Mouse (Mus musculus): ENCODE measurements at regions not wholly inside any gene's neighbourhood (a gene's known extent, or its start where the extent isn't known, plus 50 kb on each side); places are given as distances from the start of the nearest gene placed in this dataset.

DNA sequence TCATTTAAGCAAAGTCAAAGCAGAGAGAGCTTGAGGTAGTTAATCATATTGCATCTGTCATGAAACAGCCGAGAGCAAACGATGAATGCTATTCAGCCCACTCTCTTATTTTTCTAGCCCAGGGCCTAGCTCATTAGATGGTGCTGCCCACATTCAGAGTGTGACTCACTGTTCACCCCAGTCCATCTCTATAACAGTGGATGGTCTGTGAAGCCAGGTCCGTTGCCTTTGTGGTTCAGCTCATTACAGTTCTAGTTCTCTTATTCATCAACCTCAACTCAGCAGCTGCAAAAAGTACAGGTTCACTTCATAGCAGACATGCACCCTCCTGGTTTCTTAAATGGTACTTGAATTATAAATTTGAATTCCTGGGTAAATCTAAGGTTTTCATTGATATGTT lies 551.2 kb downstream of the Ets1 start:
- no peak for ATAC-seq
- 62% methylated on average over 3 of the region's 3 CpGs for WGBS
- no peaks in the 10 kb centered on the region for H3K9me3 ChIP-seq (ENCODE audit: control insufficient read depth, low read length)
- H3K9ac ChIP-seq (ENCODE audit: low read depth, low read length) = no peak overlapping the region
- H3K4me1 ChIP-seq (ENCODE audit: control insufficient read depth, insufficient read depth, low read length) = no peaks in the 10 kb centered on the region
- H3K27ac ChIP-seq (ENCODE audit: low read length) = no peak overlapping the region
- H3K36me3 ChIP-seq (ENCODE audit: control insufficient read depth, insufficient read depth, low read length) = no peaks in the 10 kb centered on the region
- no peak overlapping the region for H3K4me2 ChIP-seq (ENCODE audit: low read depth, low read length)
- no peak overlapping the region for H3K4me3 ChIP-seq (ENCODE audit: low read length)
- no peaks in the 10 kb centered on the region for H3K27me3 ChIP-seq (replicated peaks; ENCODE audit: control insufficient read depth, insufficient read depth, low read length)

DNA sequence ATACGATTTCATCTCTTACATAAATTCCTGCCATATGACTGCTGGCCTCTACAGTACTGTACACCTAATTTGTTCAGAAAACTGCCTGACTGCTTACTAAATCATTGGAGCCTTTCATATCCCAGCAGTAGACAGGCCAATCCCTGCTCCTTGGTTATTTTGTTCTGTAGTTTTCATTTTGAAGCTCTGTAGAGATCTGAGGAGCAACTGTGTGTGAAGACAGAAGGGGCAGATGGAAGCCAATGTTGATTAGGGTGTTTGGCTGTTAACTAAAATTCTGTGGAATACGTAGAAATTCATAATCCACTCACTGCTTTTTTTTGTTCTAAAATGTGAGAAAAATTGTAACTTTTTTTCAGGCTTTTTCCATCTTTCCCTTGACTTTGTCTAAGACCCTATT lies 573.1 kb downstream of the Ets1 start:
- Histone ChIP-seq H3K9ac (ENCODE audit: low read depth, low read length) (no peak overlapping the region), H3K27ac (ENCODE audit: low read length) (no peak overlapping the region), H3K4me2 (ENCODE audit: low read depth, low read length) (no peak overlapping the region), H3K36me3 (ENCODE audit: control insufficient read depth, insufficient read depth, low read length) (no peaks in the 10 kb centered on the region), H3K9me3 (ENCODE audit: control insufficient read depth, low read length) (no peaks in the 10 kb centered on the region), H3K27me3 (replicated peaks; ENCODE audit: control insufficient read depth, insufficient read depth, low read length) (no peaks in the 10 kb centered on the region), H3K4me1 (ENCODE audit: control insufficient read depth, insufficient read depth, low read length) (no peaks in the 10 kb centered on the region), H3K4me3 (ENCODE audit: low read length) (no peak overlapping the region)
- 85% methylated on average over 2 of the region's 2 CpGs for WGBS
- no peak for ATAC-seq

DNA sequence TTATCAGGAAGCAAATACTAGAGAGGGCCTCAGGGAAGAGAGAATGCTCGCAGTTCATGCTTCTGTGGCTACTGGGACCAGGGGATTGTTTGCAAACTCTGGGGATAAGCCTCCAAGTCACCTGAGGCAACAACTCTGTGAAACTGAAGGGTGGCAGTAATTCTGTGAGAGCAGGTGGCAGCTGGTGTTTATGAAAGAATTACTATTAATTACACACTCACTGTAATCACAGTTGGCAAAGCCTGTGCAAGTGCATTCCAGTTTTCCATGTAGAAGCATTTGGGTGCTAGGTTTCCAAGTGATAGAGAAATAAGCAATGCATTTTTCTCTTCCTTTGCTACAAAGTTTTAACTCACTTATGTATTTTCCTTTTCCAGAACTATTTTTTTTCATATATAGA lies 578.5 kb downstream of the Ets1 start:
- H3K9me3 ChIP-seq (ENCODE audit: control insufficient read depth, low read length) = no peaks in the 10 kb centered on the region

DNA sequence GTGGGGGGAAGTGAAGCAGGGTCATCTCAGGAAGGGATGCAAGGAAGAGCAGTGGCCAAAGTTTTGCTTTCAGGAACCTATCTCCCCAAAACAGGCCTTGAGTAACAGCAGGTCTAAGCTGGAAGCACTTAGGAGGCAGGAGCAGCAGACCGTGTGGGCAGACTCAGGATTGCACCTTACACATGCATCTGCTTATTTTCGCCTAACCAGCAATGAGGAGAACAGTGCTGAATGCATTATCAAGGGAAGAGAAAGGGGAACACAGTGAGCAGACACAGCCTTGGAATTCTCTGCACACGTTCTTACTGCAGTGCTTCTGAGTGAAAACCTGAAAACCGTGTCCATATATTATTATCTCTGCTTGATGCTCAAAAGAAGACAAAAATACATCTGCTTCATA lies 585.0 kb downstream of the Ets1 start:
- no peak overlapping the region for H3K4me3 ChIP-seq (ENCODE audit: low read length)
- no peak overlapping the region for H3K4me2 ChIP-seq (ENCODE audit: low read depth, low read length)
- no peaks in the 10 kb centered on the region for H3K4me1 ChIP-seq (ENCODE audit: control insufficient read depth, insufficient read depth, low read length)
- H3K27me3 ChIP-seq (replicated peaks; ENCODE audit: control insufficient read depth, insufficient read depth, low read length) = no peaks in the 10 kb centered on the region
- no peak overlapping the region for H3K9ac ChIP-seq (ENCODE audit: low read depth, low read length)
- no peaks in the 10 kb centered on the region for H3K9me3 ChIP-seq (ENCODE audit: control insufficient read depth, low read length)
- H3K36me3 ChIP-seq (ENCODE audit: control insufficient read depth, insufficient read depth, low read length) = no peaks in the 10 kb centered on the region
- H3K27ac ChIP-seq (ENCODE audit: low read length) = no peak overlapping the region
- WGBS = 80% methylated on average over 4 of the region's 4 CpGs
- ATAC-seq = no peak

More for the DNA sequence above, 578.5 kb downstream of the Ets1 start:
- no peak overlapping the region for H3K9ac ChIP-seq (ENCODE audit: low read depth, low read length)
- no peak for ATAC-seq
- H3K27ac ChIP-seq (ENCODE audit: low read length) = no peak overlapping the region
- no peak overlapping the region for H3K4me2 ChIP-seq (ENCODE audit: low read depth, low read length)
- no peaks in the 10 kb centered on the region for H3K36me3 ChIP-seq (ENCODE audit: control insufficient read depth, insufficient read depth, low read length)
- 52% methylated on average over 1 of the region's 1 CpGs for WGBS
- H3K4me3 ChIP-seq (ENCODE audit: low read length) = no peak overlapping the region
- no peaks in the 10 kb centered on the region for H3K4me1 ChIP-seq (ENCODE audit: control insufficient read depth, insufficient read depth, low read length)
- no peaks in the 10 kb centered on the region for H3K27me3 ChIP-seq (replicated peaks; ENCODE audit: control insufficient read depth, insufficient read depth, low read length)

DNA sequence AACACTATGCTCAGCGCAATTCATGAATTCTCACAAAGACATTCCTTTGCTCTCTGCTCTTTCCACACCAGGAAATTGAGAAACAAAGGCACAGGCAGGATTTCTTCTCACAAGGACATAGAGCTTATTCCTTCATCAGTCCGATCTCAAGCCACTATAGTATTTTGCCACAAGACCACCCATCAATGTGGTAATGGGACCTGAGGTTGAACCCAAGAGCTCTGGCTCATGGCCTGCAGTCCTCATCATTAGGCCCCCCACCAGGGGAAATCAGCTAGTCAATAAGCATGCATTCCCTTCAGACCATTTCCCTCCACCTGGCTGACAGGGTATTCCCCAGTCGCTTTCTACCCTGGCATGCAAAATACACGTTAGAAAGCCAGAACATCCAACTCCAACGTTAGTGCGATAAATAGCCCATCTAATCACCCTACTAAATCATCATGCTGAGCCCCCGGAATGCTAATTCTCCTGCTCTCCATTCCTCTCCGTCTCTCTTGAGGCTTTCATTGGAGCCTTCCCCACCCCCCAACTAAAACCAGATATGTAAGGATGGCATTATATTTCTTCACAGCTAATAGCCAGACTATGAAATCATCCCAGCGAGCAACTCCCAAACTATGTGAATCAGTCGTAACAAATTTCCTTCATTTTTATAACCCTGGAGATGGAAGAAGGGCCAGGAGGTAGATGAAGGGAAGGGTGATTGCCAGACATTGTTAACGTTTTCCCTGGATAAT lies 586.2 kb downstream of the Ets1 start:
- 67% methylated on average over 11 of the region's 11 CpGs for WGBS
- no peak for ATAC-seq
- no peaks in the 10 kb centered on the region for H3K36me3 ChIP-seq (ENCODE audit: control insufficient read depth, insufficient read depth, low read length)
- no peaks in the 10 kb centered on the region for H3K27me3 ChIP-seq (replicated peaks; ENCODE audit: control insufficient read depth, insufficient read depth, low read length)
- H3K4me3 ChIP-seq (ENCODE audit: low read length) = no peak overlapping the region
- no peak overlapping the region for H3K27ac ChIP-seq (ENCODE audit: low read length)
- H3K9me3 ChIP-seq (ENCODE audit: control insufficient read depth, low read length) = no peaks in the 10 kb centered on the region
- H3K9ac ChIP-seq (ENCODE audit: low read depth, low read length) = no peak overlapping the region
- H3K4me1 ChIP-seq (ENCODE audit: control insufficient read depth, insufficient read depth, low read length) = no peaks in the 10 kb centered on the region
- no peak overlapping the region for H3K4me2 ChIP-seq (ENCODE audit: low read depth, low read length)

DNA sequence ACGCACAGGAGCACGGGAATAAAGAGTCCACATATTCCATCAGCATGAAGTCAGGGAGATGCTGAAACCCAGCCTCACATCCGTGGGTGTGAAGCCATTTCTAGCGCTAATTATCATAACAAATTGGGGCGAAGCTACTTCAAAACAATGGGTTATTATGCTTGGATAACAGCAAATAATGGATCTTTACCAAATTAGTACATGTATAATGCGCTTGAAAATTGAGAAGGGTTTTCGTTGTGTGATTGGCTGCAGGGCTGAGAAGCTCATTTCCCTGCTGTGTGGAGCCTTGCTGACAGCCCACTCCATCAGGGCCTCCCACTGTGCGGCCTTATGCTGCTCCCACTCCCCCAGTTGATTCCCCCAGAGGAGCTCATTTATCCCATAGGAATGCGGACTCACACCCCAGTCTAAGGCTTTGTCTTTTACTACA lies 597.7 kb downstream of the Ets1 start:
- Histone ChIP-seq H3K36me3 (ENCODE audit: control insufficient read depth, insufficient read depth, low read length) (no peaks in the 10 kb centered on the region), H3K27me3 (replicated peaks; ENCODE audit: control insufficient read depth, insufficient read depth, low read length) (no peaks in the 10 kb centered on the region), H3K4me3 (ENCODE audit: low read length) (no peak overlapping the region), H3K4me2 (ENCODE audit: low read depth, low read length) (no peak overlapping the region), H3K9me3 (ENCODE audit: control insufficient read depth, low read length) (no peaks in the 10 kb centered on the region), H3K27ac (ENCODE audit: low read length) (no peak overlapping the region), H3K4me1 (ENCODE audit: control insufficient read depth, insufficient read depth, low read length) (no peaks in the 10 kb centered on the region), H3K9ac (ENCODE audit: low read depth, low read length) (no peak overlapping the region)
- WGBS = 42% methylated on average over 9 of the region's 9 CpGs
- no peak for ATAC-seq

DNA sequence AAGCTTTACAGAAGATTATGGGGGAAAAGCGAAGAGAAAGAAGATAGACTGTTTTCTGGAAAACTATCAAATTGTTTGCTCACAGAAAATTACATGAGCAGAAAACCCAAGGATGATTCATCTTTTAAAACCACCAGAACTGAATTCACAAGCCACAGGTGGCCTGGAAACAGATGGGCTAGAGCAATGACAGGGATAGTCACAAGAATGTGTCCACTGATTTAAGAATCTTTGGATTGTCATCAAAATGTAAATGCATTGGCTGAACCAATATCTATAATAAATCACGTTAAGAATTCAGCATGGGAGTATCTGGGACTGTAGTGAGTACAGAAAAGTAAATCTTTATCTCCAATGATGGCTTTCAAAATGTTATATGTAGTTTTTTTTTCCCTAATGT lies 602.2 kb downstream of the Ets1 start:
- no peak for ATAC-seq

DNA sequence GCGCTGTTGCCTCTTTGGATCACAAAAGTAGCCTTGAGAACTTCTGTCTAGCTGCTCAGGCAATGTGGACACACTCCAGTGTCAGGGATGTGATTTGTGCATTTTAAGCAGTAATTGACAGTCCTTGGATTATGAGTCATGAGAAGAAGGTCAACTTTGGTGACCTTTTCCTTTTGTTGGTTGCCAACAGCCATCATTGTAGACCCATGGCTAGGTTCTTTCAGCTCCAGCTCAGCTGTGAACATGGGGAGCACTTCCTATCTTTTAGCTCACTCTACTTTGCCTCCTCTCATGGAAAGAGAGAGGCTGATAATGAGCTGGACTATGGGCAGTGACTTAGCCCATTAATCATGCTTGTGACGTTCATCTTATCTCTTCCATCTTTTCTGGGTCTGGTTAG lies 602.8 kb downstream of the Ets1 start:
- Histone ChIP-seq H3K27ac (ENCODE audit: low read length) (no peak overlapping the region), H3K9ac (ENCODE audit: low read depth, low read length) (no peak overlapping the region), H3K9me3 (ENCODE audit: control insufficient read depth, low read length) (no peaks in the 10 kb centered on the region), H3K4me2 (ENCODE audit: low read depth, low read length) (no peak overlapping the region), H3K27me3 (replicated peaks; ENCODE audit: control insufficient read depth, insufficient read depth, low read length) (no peaks in the 10 kb centered on the region), H3K4me1 (ENCODE audit: control insufficient read depth, insufficient read depth, low read length) (no peaks in the 10 kb centered on the region), H3K36me3 (ENCODE audit: control insufficient read depth, insufficient read depth, low read length) (no peaks in the 10 kb centered on the region), H3K4me3 (ENCODE audit: low read length) (no peak overlapping the region)
- 70% methylated on average over 2 of the region's 2 CpGs for WGBS
- no peak for ATAC-seq

More for the DNA sequence above, 602.2 kb downstream of the Ets1 start:
- Histone ChIP-seq H3K4me1 (ENCODE audit: control insufficient read depth, insufficient read depth, low read length) (no peaks in the 10 kb centered on the region), H3K4me2 (ENCODE audit: low read depth, low read length) (no peak overlapping the region), H3K9ac (ENCODE audit: low read depth, low read length) (no peak overlapping the region), H3K27ac (ENCODE audit: low read length) (no peak overlapping the region), H3K27me3 (replicated peaks; ENCODE audit: control insufficient read depth, insufficient read depth, low read length) (no peaks in the 10 kb centered on the region), H3K36me3 (ENCODE audit: control insufficient read depth, insufficient read depth, low read length) (no peaks in the 10 kb centered on the region), H3K9me3 (ENCODE audit: control insufficient read depth, low read length) (no peaks in the 10 kb centered on the region), H3K4me3 (ENCODE audit: low read length) (no peak overlapping the region)
- WGBS = 81% methylated on average over 2 of the region's 2 CpGs

DNA sequence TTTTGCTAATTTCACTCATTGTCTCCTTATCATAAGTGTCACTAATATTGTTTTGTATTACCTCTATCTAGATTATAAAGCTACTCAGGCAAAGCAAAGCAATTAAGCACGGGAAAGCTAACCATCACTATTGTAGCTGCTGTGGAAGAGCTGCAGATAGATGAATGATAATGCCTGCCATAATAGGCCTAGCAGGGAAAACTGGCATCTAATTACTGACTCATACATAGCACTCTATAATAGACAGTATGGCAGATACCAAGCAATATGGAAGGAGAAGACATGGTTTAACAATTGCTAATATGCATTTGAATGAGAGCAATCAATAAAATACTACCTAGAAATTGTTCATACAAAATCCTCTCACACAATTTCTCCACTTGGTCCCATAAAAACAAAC lies 604.5 kb downstream of the Ets1 start:
- 57% methylated on average over 1 of the region's 1 CpGs for WGBS
- Histone ChIP-seq H3K4me2 (ENCODE audit: low read depth, low read length) (no peak overlapping the region), H3K4me3 (ENCODE audit: low read length) (no peak overlapping the region), H3K36me3 (ENCODE audit: control insufficient read depth, insufficient read depth, low read length) (no peaks in the 10 kb centered on the region), H3K4me1 (ENCODE audit: control insufficient read depth, insufficient read depth, low read length) (no peaks in the 10 kb centered on the region), H3K9me3 (ENCODE audit: control insufficient read depth, low read length) (no peaks in the 10 kb centered on the region), H3K9ac (ENCODE audit: low read depth, low read length) (no peak overlapping the region), H3K27me3 (replicated peaks; ENCODE audit: control insufficient read depth, insufficient read depth, low read length) (no peaks in the 10 kb centered on the region), H3K27ac (ENCODE audit: low read length) (no peak overlapping the region)
- ATAC-seq = no peak
